Mouse (Mus musculus) erythroblast, embryonic 14.5 days (primary cell): ENCODE results near the gene Wdr20rt.

ENCODE experiments used
- GATA1 ChIP-seq: IDR thresholded peaks from 2 replicates; pipeline ENCODE4 v1.6.1; 2012; ENCODE audit warnings: low read length, inconsistent platforms, mixed read lengths
- TAL1 ChIP-seq: IDR thresholded peaks from 3 replicates; pipeline ENCODE4 v1.6.1; 2012; ENCODE audit warnings: low read length, inconsistent platforms, mixed read lengths

DNA sequence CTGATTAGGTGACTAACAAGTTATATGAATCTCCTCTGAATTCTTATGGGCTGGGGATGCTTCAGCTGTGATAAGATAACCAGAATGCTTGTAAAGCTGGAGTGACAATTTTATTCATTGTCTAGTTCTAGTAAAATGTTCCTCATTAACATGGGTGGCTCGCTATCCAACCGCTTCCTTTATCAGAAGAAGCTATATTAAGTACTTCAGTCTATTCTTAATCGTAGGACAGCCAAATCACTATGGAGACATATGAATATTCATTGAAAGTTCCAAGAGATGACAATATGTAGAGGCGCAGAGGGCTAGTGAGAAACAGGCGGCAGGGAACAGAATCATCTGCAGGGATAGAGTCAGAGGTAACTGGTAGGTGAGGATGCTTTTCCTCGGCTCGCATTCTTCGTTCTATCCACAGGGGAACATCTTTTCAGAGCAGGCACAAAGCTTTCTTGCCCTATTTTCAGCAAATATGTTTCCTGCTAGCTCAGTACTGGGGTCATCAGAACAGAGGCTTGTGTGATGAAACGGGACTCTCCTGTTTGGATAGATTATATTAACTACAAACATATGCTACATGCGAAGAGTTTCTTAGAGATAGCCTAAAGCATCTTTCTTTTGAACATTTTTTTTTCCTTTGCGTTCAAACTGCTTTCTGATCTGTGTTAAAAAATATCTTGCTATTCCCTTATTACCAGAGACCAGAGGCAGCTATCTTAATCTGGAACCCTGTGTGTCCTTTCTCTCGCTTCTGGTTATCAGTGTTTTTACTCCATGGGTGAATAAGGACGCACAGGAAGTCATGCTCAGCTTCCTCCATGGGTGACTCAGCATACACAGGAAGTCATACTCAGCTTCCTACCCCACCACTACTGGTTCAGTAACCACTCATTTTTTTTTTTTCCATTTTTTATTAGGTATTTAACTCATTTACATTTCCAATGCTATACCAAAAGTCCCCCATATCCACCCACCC is 34.1 kb downstream of the Wdr20rt start:
- TF ChIP-seq GATA1 (no peak), TAL1 (no peak)
